Mouse (Mus musculus) liver, adult 2 months (tissue): Measurements from ENCODE around the gene Fmo2. TPM values are rescaled to one million over a fixed set of nuclear protein-coding genes. Genes with fewer than 3 reads are reported as not detected.

Source experiments
- DNase-seq: peaks from one replicate; pipeline ENCODE4 v3.0.0-alpha.2; 2011; ENCODE audit warnings: low read depth, low spot score; ENCODE audit errors: extremely low read depth
- H3K27ac ChIP-seq: fragments of 200-500 bp; replicated peaks from 2 replicates; pipeline ENCODE4 v1.5.1; 2012; ENCODE audit warnings: low read depth, mild to moderate bottlenecking, control low read depth, inconsistent platforms, low read length; ENCODE audit not compliant: insufficient read depth
- H3K27me3 ChIP-seq: fragments of 200-500 bp; 2 replicates; pipeline ENCODE4 v1.6.1; 2012; ENCODE audit warnings: mild to moderate bottlenecking, moderate library complexity, low read length, inconsistent platforms; ENCODE audit not compliant: control insufficient read depth, insufficient read depth
- H3K36me3 ChIP-seq: fragments of 200-500 bp; 2 replicates; pipeline ENCODE4 v1.6.1; 2012; ENCODE audit warnings: low read length, inconsistent platforms; ENCODE audit not compliant: control insufficient read depth, insufficient read depth
- H3K4me1 ChIP-seq: fragments of 200-500 bp; 2 replicates; pipeline ENCODE4 v1.6.1; 2011; ENCODE audit warnings: low read length; ENCODE audit not compliant: control insufficient read depth, insufficient read depth
- H3K4me3 ChIP-seq: fragments of 200-500 bp; 2 replicates; pipeline ENCODE4 v1.5.1; 2011; ENCODE audit warnings: low read depth, mild to moderate bottlenecking, control low read depth, low read length, moderate library complexity; ENCODE audit not compliant: insufficient read depth
- H3K79me2 ChIP-seq: fragments of 200-500 bp; 2 replicates; pipeline ENCODE4 v1.6.1; 2012; ENCODE audit warnings: inconsistent platforms, mild to moderate bottlenecking, low read length, moderate library complexity; ENCODE audit not compliant: control insufficient read depth, insufficient read depth
- H3K9ac ChIP-seq: fragments of 200-500 bp; 2 replicates; pipeline ENCODE4 v1.6.1; 2012; ENCODE audit warnings: low read depth, mild to moderate bottlenecking, control low read depth, inconsistent platforms, low read length
- CTCF ChIP-seq: fragments of 200-500 bp; IDR thresholded peaks from 2 replicates; pipeline ENCODE4 v1.5.1; 2011; ENCODE audit warnings: low read depth, low read length, control low read depth
- POLR2A ChIP-seq: fragments of 200-500 bp; IDR thresholded peaks from 2 replicates; pipeline ENCODE4 v1.6.1; 2011; ENCODE audit warnings: low read length, control low read depth; ENCODE audit not compliant: insufficient read depth; ENCODE audit errors: extremely low read depth
- WGBS: fragments of 180-500 bp; shearing (Covaris S2); methylation state at CpG from one replicate; pipeline ENCODE4 v1.1.7; 2018; 5-methylcytosine and 5-hydroxymethylcytosine counted together
- polyA plus RNA-seq: library from polyadenylated mRNA; depleted of rRNA; stranded (reverse); fragments of >200 nt; gene quantifications from 2 replicates; pipeline ENCODE4 v1.2.3, GENCODE M21; 2012
- total RNA-seq: library from RNA; depleted of rRNA; stranded (reverse); fragments of >200 nt; gene quantifications from 2 replicates; pipeline ENCODE4 v1.2.3, GENCODE M21; 2014

Fmo2 gene
- total and polyA plus RNA-seq, 2 experiments, result 7.8 to 52.6 TPM

- Histone ChIP-seq H3K27ac (no peak overlapping the region), H3K4me3 (no peak overlapping the region), H3K79me2 (no peaks in the 10 kb centered on the region), H3K4me1 (no peaks in the 10 kb centered on the region), H3K36me3 (no peaks in the 10 kb centered on the region), H3K9ac (no peak overlapping the region), H3K27me3 (no peaks in the 10 kb centered on the region)
- no peak for DNase-seq
- TF ChIP-seq POLR2A (no peak), CTCF (no peak)
- 81% methylated on average over 5 of the region's 5 CpGs for WGBS
Measured at GRCm38 (mm10) chr1:162937970-162938695, 39.6 kb upstream of the Fmo2 start.

- 91% methylated on average over 6 of the region's 6 CpGs for WGBS
- DNase-seq, result no peak
- H3K79me2 ChIP-seq, result no peaks in the 10 kb centered on the region
- no peaks in the 10 kb centered on the region for H3K4me1 ChIP-seq
- TF ChIP-seq CTCF, result no peak
- TF ChIP-seq POLR2A, result no peak
- no peak within 1 kb of the TSS for H3K4me3 ChIP-seq
- no peaks in the 10 kb centered on the region for H3K27me3 ChIP-seq
- no peaks in the 10 kb centered on the region for H3K36me3 ChIP-seq
- H3K9ac ChIP-seq, result no peak within 1 kb of the TSS
- no peak within 1 kb of the TSS for H3K27ac ChIP-seq
Measured at GRCm38 (mm10) chr1:162937415-162937814, 38.9 kb upstream of the Fmo2 start, which contains the start of gene Fmo6. Fmo6 (minus strand) TSS chr1:162937515.

GRCm38 (mm10) chr1:162934374-162935012 is 36.0 kb upstream of the Fmo2 start:
- WGBS, result 84% methylated on average over 4 of the region's 4 CpGs
- TF ChIP-seq POLR2A (no peak), CTCF (no peak)
- DNase-seq, result no peak
- Histone ChIP-seq H3K79me2 (no peaks in the 10 kb centered on the region), H3K36me3 (no peaks in the 10 kb centered on the region), H3K27me3 (no peaks in the 10 kb centered on the region), H3K27ac (no peak overlapping the region), H3K9ac (no peak overlapping the region), H3K4me3 (no peak overlapping the region), H3K4me1 (peaks cover 2% of the 10 kb centered on the region; the same call in 1 of the 2 replicates)

- H3K79me2 ChIP-seq, result no peaks in the 10 kb centered on the region
- no peak overlapping the region for H3K4me3 ChIP-seq
- no peak overlapping the region for H3K9ac ChIP-seq
- 92% methylated on average over 4 of the region's 4 CpGs for WGBS
- peaks cover 2% of the 10 kb centered on the region; the same call in 1 of the 2 replicates for H3K4me1 ChIP-seq
- H3K27ac ChIP-seq, result no peak overlapping the region
- H3K36me3 ChIP-seq, result no peaks in the 10 kb centered on the region
- no peak for DNase-seq
- no peaks in the 10 kb centered on the region for H3K27me3 ChIP-seq
- no peak for TF ChIP-seq POLR2A
Measured at GRCm38 (mm10) chr1:162932386-162932785, 33.9 kb upstream of the Fmo2 start.

GRCm38 (mm10) chr1:162931880-162932279 is 33.4 kb upstream of the Fmo2 start:
- H3K27ac ChIP-seq, result 0 out of 2 replicates have a peak overlapping the region, but pooled peaks have one; percentile 2

DNA sequence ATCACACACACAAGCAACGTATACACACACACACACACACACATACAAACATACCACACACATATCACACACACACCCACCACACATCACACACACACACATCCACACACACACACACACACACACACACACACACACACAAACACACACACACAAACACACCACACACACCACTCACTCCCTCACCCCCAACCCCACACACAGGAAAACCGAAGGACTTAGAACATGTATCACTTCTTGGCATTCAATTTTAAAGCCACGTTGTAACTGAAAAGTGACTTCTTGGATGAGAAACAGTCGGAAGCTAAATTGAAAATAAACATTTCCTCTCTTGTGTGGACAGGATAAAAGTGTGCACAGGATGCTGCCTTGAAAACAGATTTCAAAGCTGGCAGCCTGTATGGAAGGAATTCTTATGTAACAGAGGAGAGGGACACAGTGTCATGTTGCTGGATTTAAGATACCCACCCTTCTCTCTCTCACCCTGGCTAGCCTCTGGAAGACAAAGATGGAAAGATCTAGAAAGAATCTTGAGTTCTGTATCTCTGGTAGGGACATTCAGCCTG is 32.9 kb upstream of the Fmo2 start:
- no peaks in the 10 kb centered on the region for H3K27me3 ChIP-seq
- H3K36me3 ChIP-seq, result no peaks in the 10 kb centered on the region
- no peak overlapping the region for H3K9ac ChIP-seq
- no peaks in the 10 kb centered on the region for H3K79me2 ChIP-seq
- no peak overlapping the region for H3K4me3 ChIP-seq
- peak overlapping the region; percentile 29; the same call in 1 of the 2 replicates for H3K27ac ChIP-seq
- WGBS, result 68% methylated on average over 4 of the region's 4 CpGs
- peaks cover 2% of the 10 kb centered on the region; the same call in 1 of the 2 replicates for H3K4me1 ChIP-seq
- no peak for DNase-seq
- TF ChIP-seq POLR2A (no peak), CTCF (no peak)

More at GRCm38 (mm10) chr1:162931880-162932279, 33.4 kb upstream of the Fmo2 start:
- WGBS, result 82% methylated on average over 5 of the region's 5 CpGs
- no peak overlapping the region for H3K4me3 ChIP-seq
- TF ChIP-seq POLR2A (no peak), CTCF (no peak)
- H3K4me1 ChIP-seq, result peaks cover 2% of the 10 kb centered on the region; the same call in 1 of the 2 replicates
- H3K27me3 ChIP-seq, result no peaks in the 10 kb centered on the region
- H3K79me2 ChIP-seq, result no peaks in the 10 kb centered on the region
- no peak for DNase-seq
- no peaks in the 10 kb centered on the region for H3K36me3 ChIP-seq
- no peak overlapping the region for H3K9ac ChIP-seq
